Mouse (Mus musculus) ovary, adult 2 months (tissue): ENCODE measurements around the gene Gm28827. TPM values are rescaled to one million over a fixed set of nuclear protein-coding genes. Genes with fewer than 3 reads are reported as not detected.

Experiments used
- polyA plus RNA-seq: library from polyadenylated mRNA; depleted of rRNA; stranded (reverse); fragments of >200 nt; gene quantifications from 2 replicates; pipeline ENCODE4 v1.2.3, GENCODE M21; 2012; rRNA removed

Gene Gm28827
- polyA plus RNA-seq: not detected in 2 replicates

DNA sequence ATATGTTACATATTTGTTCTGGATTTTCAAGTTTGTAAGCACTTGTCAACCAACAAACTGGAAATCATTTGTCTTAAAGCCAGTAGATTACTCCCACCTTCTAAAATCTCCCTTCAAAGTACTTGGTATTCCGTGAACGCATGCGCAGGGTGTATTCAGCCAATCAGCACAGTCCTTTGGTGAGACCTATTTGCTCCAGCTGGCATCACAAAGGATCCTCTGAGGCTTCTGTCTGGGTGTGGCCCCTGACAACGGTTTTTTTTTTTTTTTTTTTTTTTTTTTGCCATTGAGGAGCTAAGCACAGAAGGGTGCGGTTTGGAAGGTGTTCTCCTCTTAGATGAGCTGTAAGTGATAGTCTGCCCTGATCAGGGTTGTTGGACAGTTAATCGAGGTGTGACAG lies at the start of gene Gm28827:
Gene Gm28827, plus strand, starts transcription at position 301 of the 400 bp plus-strand sequence.

